Mouse (Mus musculus) heart, embryonic 16.5 days (tissue): ENCODE results near the gene Slc35f6. TPM values are rescaled to one million over a fixed set of nuclear protein-coding genes. Genes with fewer than 3 reads are reported as not detected.
"Not testable (repeated sequence)": the region's sequence is repeated elsewhere in the genome, so short reads cannot be mapped to it uniquely, and the experiment has no call there.

ENCODE experiments used
- ATAC-seq: fragments of 200-750 bp; cut with Nextera tagmentation; replicated peaks from 2 replicates; pipeline ENCODE4 v1.8.0; 2017; ENCODE audit warnings: moderate number of reproducible peaks; ENCODE audit not compliant: insufficient read depth, low FRiP score; ENCODE audit errors: extremely low read depth
- H3K27ac ChIP-seq: fragments of 300-500 bp; sonication (generic); 2 replicates; pipeline ENCODE4 v1.5.1; 2014; ENCODE audit warnings: mild to moderate bottlenecking, low read length, control low read depth, moderate library complexity
- H3K27me3 ChIP-seq: fragments of 300-500 bp; sonication (generic); 2 replicates; pipeline ENCODE4 v1.6.1; 2014; ENCODE audit warnings: low read length, mixed read lengths; ENCODE audit not compliant: control insufficient read depth, insufficient read depth
- H3K36me3 ChIP-seq: fragments of 300-500 bp; sonication (generic); 2 replicates; pipeline ENCODE4 v1.6.1; 2014; ENCODE audit not compliant: control insufficient read depth, insufficient read depth
- H3K4me1 ChIP-seq: fragments of 300-500 bp; sonication (generic); 2 replicates; pipeline ENCODE4 v1.6.1; 2014; ENCODE audit warnings: low read length, mixed read lengths; ENCODE audit not compliant: control insufficient read depth, insufficient read depth
- H3K4me2 ChIP-seq: fragments of 300-500 bp; sonication (generic); 2 replicates; pipeline ENCODE4 v1.6.1; 2014; ENCODE audit warnings: low read depth, mild to moderate bottlenecking, control low read depth, low read length
- H3K4me3 ChIP-seq: fragments of 300-500 bp; sonication (generic); 2 replicates; pipeline ENCODE4 v1.5.1; 2014; ENCODE audit warnings: mild to moderate bottlenecking, control low read depth, low read length
- H3K9ac ChIP-seq: fragments of 300-500 bp; sonication (generic); 2 replicates; pipeline ENCODE4 v1.6.1; 2014; ENCODE audit warnings: low read length, control low read depth
- H3K9me3 ChIP-seq: fragments of 300-500 bp; sonication (generic); replicated peaks from 2 replicates; pipeline ENCODE4 v1.6.1; 2016; ENCODE audit warnings: low read length; ENCODE audit not compliant: control insufficient read depth
- WGBS: fragments of 180-500 bp; shearing (Covaris S2); extraction: QIAGEN DNeasy Blood & Tissue Kit; methylation state at CpG from one replicate; pipeline ENCODE4 v1.1.7; 2014; 5-methylcytosine and 5-hydroxymethylcytosine counted together
- polyA plus RNA-seq: library from polyadenylated mRNA; unstranded; fragments of >200 nt; fragmentation: Nextera tagmentation; extraction: Ambion mirVana; gene quantifications from 2 replicates; pipeline ENCODE4 v1.2.1, GENCODE M21; 2015

Gene Slc35f6
- polyA plus RNA-seq, 1 experiment from 2014 or later: 25.6 TPM

GRCm38 (mm10) chr5:30668637-30669495, 21.1 kb downstream of the Slc35f6 start:
- H3K4me3 ChIP-seq: peak overlapping the region; percentile 94; the same call in 1 of the 2 replicates
- peaks cover 22% of the 10 kb centered on the region for H3K4me1 ChIP-seq
- 92% methylated on average over 9 of the region's 9 CpGs for WGBS
- no peak overlapping the region for H3K27ac ChIP-seq
- peaks cover 28% of the 10 kb centered on the region for H3K36me3 ChIP-seq
- H3K9ac ChIP-seq: no peak overlapping the region
- ATAC-seq: no peak
- H3K4me2 ChIP-seq: peak overlapping the region; percentile 72
- no peaks in the 10 kb centered on the region for H3K27me3 ChIP-seq
- H3K9me3 ChIP-seq: no peaks in the 10 kb centered on the region

GRCm38 (mm10) chr5:30669496-30669830, 21.7 kb downstream of the Slc35f6 start:
- no peak for ATAC-seq
- H3K4me2 ChIP-seq: no peak overlapping the region
- H3K27ac ChIP-seq: no peak overlapping the region
- no peak overlapping the region for H3K4me3 ChIP-seq
- H3K4me1 ChIP-seq: peaks cover 22% of the 10 kb centered on the region
- no peaks in the 10 kb centered on the region for H3K27me3 ChIP-seq
- no peak overlapping the region for H3K9ac ChIP-seq
- no peaks in the 10 kb centered on the region for H3K9me3 ChIP-seq
- peaks cover 34% of the 10 kb centered on the region for H3K36me3 ChIP-seq
- 57% methylated on average over 3 of the region's 3 CpGs for WGBS

GRCm38 (mm10) chr5:30670091-30670490, 22.4 kb downstream of the Slc35f6 start:
- no peak for ATAC-seq
- Histone ChIP-seq H3K9ac (no peak overlapping the region), H3K9me3 (no peaks in the 10 kb centered on the region), H3K4me2 (no peak overlapping the region), H3K36me3 (peaks cover 39% of the 10 kb centered on the region), H3K4me3 (no peak overlapping the region), H3K4me1 (peaks cover 22% of the 10 kb centered on the region), H3K27ac (no peak overlapping the region), H3K27me3 (no peaks in the 10 kb centered on the region)
- WGBS: 80% methylated on average over 7 of the region's 7 CpGs

GRCm38 (mm10) chr5:30674001-30674400, 26.3 kb downstream of the Slc35f6 start:
- no peak overlapping the region for H3K4me2 ChIP-seq
- peaks cover 5% of the 10 kb centered on the region for H3K4me1 ChIP-seq
- H3K27me3 ChIP-seq: no peaks in the 10 kb centered on the region
- H3K36me3 ChIP-seq: peaks cover 50% of the 10 kb centered on the region
- no peak overlapping the region for H3K27ac ChIP-seq
- no peak overlapping the region for H3K4me3 ChIP-seq
- WGBS: 76% methylated on average over 7 of the region's 7 CpGs
- H3K9ac ChIP-seq: no peak overlapping the region
- no peak for ATAC-seq
- H3K9me3 ChIP-seq: no peaks in the 10 kb centered on the region

GRCm38 (mm10) chr5:30676800-30677199, 29.1 kb downstream of the Slc35f6 start:
- H3K9ac ChIP-seq: no peak overlapping the region
- H3K4me2 ChIP-seq: no peak overlapping the region
- H3K4me1 ChIP-seq: no peaks in the 10 kb centered on the region
- peaks cover 40% of the 10 kb centered on the region for H3K36me3 ChIP-seq
- 83% methylated on average over 7 of the region's 7 CpGs for WGBS
- H3K9me3 ChIP-seq: no peaks in the 10 kb centered on the region
- no peak overlapping the region for H3K4me3 ChIP-seq
- ATAC-seq: no peak
- no peaks in the 10 kb centered on the region for H3K27me3 ChIP-seq
- H3K27ac ChIP-seq: no peak overlapping the region

- H3K27me3 ChIP-seq, H3K27ac ChIP-seq, H3K9ac ChIP-seq, H3K4me1 ChIP-seq, ATAC-seq, H3K4me3 ChIP-seq, H3K9me3 ChIP-seq, H3K4me2 ChIP-seq: not testable (repeated sequence)
- peaks cover 29% of the 10 kb centered on the region for H3K36me3 ChIP-seq
- 87% methylated on average over 3 of the region's 3 CpGs for WGBS
Measured at GRCm38 (mm10) chr5:30678069-30678468, 30.3 kb downstream of the Slc35f6 start.

- Histone ChIP-seq H3K4me2 (no peak overlapping the region), H3K27ac (no peak overlapping the region), H3K9ac (no peak overlapping the region), H3K27me3 (no peaks in the 10 kb centered on the region), H3K4me1 (no peaks in the 10 kb centered on the region), H3K36me3 (peaks cover 22% of the 10 kb centered on the region), H3K9me3 (no peaks in the 10 kb centered on the region), H3K4me3 (no peak overlapping the region)
- no peak for ATAC-seq
- 93% methylated on average over 4 of the region's 4 CpGs for WGBS
Measured at GRCm38 (mm10) chr5:30678722-30679296, 31.1 kb downstream of the Slc35f6 start.

GRCm38 (mm10) chr5:30679593-30679992, 31.9 kb downstream of the Slc35f6 start:
- no peak overlapping the region for H3K27ac ChIP-seq
- no peak overlapping the region for H3K4me2 ChIP-seq
- no peaks in the 10 kb centered on the region for H3K4me1 ChIP-seq
- H3K36me3 ChIP-seq: peaks cover 15% of the 10 kb centered on the region
- no peak for ATAC-seq
- no peak overlapping the region for H3K4me3 ChIP-seq
- no peaks in the 10 kb centered on the region for H3K9me3 ChIP-seq
- H3K27me3 ChIP-seq: no peaks in the 10 kb centered on the region
- H3K9ac ChIP-seq: no peak overlapping the region
- 69% methylated on average over 5 of the region's 5 CpGs for WGBS

- no peak overlapping the region for H3K9ac ChIP-seq
- H3K4me1 ChIP-seq: no peaks in the 10 kb centered on the region
- H3K27ac ChIP-seq: no peak overlapping the region
- H3K27me3 ChIP-seq: no peaks in the 10 kb centered on the region
- 84% methylated on average over 5 of the region's 5 CpGs for WGBS
- no peak for ATAC-seq
- H3K36me3 ChIP-seq: no peaks in the 10 kb centered on the region
- no peak overlapping the region for H3K4me2 ChIP-seq
- H3K4me3 ChIP-seq: no peak overlapping the region
- no peaks in the 10 kb centered on the region for H3K9me3 ChIP-seq
Measured at GRCm38 (mm10) chr5:30681970-30682369, 34.2 kb downstream of the Slc35f6 start.
